Mouse (Mus musculus) activated CD4-positive, CD25-positive, alpha-beta regulatory T cell, adult 4 months (primary cell): ENCODE data around the gene Zfp708. TPM values are rescaled to one million over a fixed set of nuclear protein-coding genes. Genes with fewer than 3 reads are reported as not detected.
"Not testable (repeated sequence)": the region's sequence is repeated elsewhere in the genome, so short reads cannot be mapped to it uniquely, and the experiment has no call there.

Experiments
- ATAC-seq: one replicate; pipeline ENCODE4 v1.8.0; 2017
- polyA plus RNA-seq, 2 experiments: library from polyadenylated mRNA; unstranded; fragments of 100-300 nt; shearing (Covaris generic); gene quantifications; one replicate each; pipeline ENCODE4 v1.2.1; 2017

Gene Zfp708
- 1 to 10 TPM; 4.8 to 5.0 TPM for polyA plus RNA-seq

DNA sequence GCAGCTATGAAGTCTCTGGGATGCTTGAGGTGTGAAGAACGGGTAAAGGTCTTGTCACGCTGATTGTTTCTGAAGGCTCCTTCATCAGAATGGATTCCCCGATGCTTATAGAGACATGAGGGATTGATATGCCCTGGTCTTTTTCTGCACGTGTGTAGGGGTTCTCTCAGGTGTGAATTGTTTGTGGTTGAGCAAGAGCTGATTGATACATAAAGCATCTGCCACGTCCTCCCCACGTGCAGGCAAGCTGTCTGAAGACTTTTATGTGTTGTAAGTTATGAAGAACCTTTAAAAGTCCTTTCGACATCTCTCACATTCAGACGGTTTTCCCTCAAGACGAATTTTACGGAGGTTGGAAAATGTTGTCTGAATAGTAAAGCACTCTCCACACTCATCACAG, at the start of gene Zfp708:
Gene Zfp708, minus strand, starts transcription at position 101 of the 400 bp plus-strand sequence.
- no peak for ATAC-seq

DNA sequence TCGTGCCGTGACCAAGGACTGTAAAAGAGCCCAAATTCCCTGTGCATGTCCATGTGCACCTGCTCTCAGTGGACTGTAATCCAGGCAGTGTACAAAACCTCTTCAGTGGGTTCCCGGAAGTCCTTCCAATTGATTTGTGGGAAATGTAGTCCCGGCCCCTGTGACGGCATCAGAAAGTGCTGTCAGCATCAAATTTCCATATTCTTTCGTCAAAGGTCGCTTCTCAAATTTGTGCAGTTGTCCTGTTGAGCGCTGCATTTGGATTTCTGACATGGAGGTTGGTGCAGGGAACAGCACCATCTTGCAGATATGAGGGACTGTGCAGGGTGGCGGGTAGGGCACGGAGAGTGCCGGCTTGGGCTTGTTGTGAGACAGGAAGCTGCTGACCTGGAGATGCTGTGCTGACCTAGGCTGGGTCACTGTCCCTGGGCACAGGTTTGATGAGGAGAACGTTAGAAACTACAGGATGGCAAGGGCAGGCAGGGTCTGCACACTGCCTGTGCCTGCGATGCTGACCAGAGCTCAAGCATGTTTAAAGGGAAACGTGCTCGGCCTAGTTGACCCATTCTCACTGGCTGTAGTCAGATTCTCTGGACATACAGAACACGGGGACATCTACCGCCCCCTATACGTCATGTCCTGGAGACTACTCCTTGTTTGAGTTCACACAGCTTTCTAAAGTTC, 30.4 kb upstream of the Zfp708 start:
- ATAC-seq = peak; percentile 98

DNA sequence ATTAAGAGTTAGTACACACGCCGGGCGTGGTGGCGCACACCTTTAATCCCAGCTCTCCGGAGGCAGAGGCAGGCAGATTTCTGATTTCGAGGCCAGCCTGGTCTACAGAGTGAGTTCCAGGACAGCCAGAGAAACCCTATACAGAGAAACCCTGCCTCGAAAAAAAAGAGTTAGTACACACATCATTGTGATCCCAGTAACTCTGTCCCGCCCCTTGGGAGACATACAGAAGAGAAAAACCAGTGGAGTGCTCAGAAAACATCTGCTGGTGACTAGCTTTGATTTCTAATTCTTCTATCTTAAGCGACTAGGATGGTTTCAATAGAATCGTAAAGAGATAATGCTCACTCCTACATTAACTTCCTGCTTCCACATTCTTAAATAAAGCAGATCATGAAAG, 29.7 kb upstream of the Zfp708 start:
- ATAC-seq = not testable (repeated sequence)

DNA sequence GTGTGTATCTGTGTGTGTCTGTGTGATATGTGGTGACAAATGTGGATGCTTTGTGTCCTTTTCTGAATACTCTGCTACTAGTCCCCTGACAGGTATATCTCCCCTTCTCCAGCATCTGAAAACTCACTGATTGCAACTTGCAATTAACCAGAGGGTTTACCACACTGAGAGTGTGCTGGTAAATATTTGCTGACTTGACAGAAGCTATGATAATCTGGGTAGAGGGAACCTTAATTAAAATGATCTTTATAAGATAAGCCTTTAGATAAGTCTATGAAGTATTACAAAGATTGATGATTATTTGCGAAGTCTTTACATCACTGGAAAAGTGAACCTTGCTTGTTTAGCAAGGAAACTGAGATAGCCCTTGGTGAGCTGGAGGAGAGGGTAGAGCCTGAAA, 26.7 kb upstream of the Zfp708 start:
- no peak for ATAC-seq

DNA sequence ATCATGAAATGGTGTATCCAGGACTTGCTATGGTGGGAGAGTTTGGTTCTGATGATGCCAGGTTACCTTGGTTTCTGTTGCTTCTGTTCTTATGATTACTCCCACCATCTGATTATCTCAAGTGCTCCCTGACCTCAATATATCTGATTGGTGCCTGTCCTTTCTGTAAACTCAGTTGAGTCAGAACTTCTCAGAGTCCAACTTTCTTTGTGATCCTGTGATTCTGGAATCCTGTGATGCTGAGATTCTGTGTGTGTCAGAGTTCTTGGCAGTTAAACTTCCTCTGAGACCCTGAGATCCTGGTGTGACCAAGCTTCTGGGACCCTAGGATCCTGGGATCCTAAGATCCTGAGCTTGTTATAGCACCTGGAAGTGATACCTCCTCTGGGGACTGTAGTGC, 23.6 kb upstream of the Zfp708 start, which contains the start of gene Zfp759:
Gene Zfp759, plus strand, starts transcription at position 301 of the 400 bp plus-strand sequence.
- ATAC-seq = not testable (repeated sequence)

DNA sequence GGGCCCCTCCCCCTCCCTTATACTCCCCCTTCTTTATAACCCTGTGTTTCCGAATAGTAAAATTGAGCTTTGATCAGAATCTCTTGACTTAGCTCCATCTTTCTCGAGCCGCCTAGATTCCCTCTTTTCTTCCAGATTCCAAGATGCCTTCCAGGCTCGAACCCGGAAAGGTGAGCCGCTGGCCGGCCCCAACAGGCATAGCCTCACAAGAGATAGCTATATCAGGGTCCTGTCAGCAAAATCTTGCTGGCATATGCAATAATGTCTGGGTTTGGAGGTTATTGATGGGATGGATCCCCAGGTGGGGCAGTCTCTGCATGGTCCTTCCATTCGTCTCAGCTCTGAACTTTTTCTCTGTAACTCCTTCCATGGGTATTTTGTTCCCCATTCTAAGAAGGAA, 18.4 kb upstream of the Zfp708 start, which contains the start of gene Rslcan18:
Gene Rslcan18, minus strand, starts transcription at position 101 of the 400 bp plus-strand sequence.
- ATAC-seq = not testable (repeated sequence)

DNA sequence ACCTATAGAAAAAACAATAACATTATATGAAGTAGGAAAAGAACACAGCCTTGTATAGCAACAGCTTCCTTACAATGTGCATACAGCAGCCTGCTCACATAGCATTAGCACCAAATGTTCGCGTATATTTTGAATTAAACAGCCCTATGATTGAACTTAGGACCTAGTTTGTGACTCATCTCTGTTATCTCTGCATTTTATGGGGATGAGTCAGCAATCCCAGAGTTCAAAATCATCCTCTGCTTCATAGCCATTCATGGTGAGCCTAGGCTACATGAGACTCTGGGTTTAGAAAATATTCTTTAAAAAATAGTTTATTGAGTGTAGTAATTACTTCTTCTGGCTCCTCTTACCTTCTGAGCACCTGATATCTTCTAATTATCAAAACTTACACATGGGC, 15.5 kb upstream of the Zfp708 start:
- ATAC-seq = no peak

DNA sequence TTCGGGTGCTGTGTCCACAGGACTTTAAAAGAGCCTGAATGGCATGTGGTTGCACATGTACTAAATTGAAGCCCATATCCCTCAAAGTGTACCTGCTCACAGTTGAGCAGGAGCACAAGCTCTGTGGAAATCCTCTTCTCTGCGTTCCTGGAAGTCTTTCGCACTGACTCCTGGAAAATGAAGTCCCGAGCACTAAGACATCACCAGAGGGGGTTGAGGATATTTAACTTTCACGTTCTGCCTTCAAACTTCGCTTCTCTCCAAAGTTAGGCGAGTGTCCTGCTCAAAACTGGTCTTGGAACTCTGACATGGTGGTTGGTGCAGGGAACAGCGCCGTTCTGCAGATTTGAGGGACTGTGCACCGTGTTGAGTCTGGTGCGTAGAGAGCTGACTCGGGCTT, 14.3 kb upstream of the Zfp708 start:
- no peak for ATAC-seq

DNA sequence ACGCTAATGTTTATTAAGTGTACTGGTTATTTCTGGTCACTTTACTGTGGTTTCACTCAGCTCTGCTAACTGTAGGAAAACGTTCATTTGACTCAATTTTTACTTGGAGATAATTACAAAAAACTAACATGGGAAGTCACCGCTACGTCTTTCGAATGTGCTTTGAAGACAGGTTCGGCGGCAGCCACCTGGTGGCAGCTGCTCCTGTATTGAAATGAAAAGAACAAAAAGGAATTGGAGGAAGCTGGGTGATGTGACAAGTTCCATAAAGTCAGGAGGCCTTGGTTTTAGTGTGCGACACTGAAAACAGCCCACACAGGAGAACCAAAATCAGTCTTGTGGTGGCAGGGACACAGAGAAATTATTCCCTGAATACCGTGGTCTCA, 11.0 kb upstream of the Zfp708 start:
- peak; percentile 73 for ATAC-seq

DNA sequence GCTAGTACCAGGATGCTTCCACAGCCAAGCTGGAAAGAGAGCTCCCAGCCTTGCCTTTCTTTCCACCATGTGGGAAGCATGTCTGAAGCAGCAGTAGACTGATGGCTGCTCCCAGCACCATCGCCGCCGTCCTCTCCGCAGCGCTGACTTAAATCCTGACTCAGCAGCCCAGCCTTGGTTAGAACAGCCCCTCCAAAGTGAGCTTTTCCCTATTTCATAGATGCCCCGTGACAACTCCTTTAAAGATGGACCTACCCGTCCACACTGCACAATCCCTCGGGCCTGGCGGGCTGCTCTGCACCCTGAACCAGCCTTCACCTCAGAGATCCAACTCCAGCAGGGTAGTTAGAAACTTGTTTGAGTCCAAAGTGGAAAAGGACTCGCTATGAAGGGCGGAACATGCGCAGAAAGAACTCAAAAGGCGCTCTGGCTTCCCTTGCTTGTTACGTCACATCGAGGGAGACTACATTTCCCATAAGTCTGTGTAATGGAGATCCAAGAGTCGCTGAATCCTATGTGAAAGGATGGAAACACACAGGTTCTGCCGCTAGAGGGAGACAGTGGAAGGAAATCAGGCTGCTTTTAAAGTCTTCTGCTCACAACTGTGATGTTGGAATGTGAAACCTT, 10.5 kb upstream of the Zfp708 start, which contains the start of gene Gm28557:
Gene Gm28557, minus strand, starts transcription at position 411 of the 627 bp plus-strand sequence.
- peak; percentile 97 for ATAC-seq

DNA sequence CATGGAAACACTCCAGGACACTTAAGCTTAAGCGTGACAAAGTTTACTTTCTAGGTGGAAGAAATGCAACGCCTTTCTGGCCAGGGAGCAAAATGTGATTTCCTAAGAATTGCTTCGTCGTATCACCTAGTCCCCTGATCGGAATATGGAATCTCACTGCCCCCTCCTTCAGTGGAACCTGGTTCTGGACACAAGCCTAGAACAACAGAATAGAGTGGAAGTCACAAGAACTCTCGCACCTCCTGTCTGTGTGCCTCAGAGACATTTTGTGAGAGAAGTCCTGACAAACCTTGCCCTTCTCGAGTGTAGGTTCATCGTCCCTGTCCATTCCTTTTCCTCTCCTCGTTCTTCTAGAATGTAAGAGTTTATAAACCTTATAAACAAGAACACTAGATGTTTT, 9.9 kb upstream of the Zfp708 start:
- ATAC-seq = no peak

DNA sequence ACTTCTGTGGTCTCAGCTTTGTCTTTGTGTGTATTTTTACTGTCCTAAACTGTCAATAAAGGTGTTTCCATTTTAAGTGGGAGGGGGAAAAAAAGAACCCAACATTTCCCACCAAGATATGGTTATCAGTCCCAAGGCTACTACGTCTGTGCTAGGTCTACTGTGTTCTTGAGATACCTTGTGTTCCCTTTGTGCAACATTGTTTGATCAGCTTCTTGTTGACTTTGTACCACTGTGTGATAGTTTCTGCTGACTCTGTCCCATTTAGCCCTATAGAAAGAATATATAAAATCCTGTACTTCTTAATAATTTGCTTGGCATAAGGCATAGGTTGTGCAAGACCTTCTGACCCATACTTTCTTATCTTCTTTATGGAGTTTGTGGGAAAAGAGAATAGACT, 7.6 kb downstream of the Zfp708 start:
- no peak for ATAC-seq

DNA sequence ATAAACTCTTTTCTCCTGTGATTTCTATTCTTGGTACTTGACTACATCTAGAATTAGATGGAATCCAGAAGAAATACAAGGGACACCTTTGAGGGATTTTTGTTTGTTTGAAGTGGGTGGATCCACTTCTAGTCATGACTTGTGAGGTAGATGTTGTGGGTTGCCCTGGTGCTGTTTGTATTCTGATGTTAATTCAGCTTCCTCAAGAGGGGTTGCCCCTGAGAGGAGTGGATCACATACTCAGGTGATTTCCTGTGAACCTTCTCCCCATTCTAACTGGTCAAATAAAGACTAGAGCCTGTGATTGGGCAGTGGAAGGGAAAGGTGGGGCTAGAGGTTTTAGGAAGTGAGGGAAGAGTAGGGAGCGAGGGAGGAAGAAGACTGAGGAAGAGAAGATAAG, 15.8 kb downstream of the Zfp708 start:
- ATAC-seq = no peak

DNA sequence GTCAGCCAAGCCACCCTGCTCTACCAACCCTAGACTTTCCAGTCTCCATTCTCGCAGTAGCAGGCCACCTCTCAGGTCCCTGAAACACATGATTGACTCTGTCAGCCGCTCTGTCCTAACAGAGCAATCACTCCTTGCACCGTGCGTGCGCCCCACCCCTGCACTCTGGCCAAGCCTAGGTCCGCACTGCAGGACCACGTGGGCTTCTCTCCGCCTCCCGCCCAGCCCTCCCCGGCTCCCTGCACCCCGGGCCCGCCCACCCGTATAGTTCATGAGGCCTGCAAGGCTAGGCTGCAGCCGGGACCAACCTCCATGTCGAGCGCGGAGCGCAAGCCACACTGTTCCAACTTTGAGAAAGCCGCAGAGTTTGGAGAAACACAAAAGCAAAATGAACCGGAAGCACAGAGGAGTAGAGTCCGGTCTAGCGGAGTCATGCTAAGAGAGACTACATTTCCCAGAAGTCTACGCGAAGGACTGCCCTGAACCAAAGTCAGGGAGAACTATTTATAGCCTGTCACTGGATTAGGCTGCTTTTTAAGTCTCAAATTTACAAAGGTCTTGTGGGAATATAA, 16.5 kb downstream of the Zfp708 start:
- ATAC-seq = peak; percentile 94

DNA sequence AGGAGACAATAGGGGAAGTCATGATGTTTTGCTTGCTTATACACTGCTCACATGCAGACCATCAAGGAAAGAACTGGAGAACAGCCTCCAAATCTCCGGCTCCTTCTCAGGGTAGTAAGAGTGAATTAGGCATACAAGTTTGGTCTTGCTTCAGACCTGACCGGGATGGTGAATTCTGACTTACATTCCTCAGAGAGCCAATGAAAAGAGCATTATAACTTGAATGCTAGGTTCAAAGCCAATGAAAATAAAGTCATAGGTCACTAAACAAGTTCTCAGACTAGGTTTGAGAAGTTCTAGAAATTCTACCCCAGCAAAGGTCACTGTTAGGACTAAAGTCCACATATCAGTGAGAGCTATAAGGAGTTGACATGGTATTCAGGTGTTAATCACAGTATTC, 20.5 kb downstream of the Zfp708 start:
- no peak for ATAC-seq

DNA sequence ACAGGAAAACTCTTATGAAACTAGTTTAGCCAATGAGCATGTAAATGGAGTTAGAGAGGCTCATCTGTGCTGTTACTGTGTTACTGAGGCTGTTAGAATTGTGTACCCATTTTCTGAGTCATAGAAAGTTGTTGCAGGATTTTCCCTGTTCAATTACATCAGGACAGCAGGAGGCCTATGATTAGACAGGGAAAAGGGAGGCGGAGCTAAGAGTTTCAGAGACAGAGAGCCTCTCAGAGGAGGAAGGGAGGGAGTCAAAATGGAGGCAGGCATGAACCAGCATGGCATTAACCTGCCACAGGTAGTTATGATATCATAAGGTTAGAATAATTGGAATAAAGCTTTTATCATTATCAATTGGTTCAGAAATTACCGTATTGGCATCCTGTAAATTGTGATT, 25.0 kb downstream of the Zfp708 start:
- ATAC-seq = no peak

DNA sequence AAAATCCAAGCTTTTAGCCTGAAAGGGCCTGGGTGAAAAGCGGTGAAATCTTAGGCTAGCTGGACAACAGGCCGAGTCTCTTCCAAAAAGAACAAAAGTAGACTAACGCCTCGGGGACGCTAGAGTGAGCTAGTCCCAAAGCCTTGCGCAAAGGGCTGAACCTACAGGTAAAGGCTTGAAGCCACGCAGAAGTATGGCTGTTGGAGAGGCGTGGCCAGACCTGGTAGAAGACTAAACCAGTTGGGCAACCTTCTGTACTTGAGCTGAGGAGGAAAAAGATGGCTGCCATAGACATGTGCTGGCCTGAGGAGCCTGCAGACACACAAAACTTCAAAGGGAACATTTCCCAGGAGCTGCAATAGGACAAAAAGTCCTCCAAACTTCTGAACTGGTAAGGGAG, 32.4 kb downstream of the Zfp708 start:
- no peak for ATAC-seq

DNA sequence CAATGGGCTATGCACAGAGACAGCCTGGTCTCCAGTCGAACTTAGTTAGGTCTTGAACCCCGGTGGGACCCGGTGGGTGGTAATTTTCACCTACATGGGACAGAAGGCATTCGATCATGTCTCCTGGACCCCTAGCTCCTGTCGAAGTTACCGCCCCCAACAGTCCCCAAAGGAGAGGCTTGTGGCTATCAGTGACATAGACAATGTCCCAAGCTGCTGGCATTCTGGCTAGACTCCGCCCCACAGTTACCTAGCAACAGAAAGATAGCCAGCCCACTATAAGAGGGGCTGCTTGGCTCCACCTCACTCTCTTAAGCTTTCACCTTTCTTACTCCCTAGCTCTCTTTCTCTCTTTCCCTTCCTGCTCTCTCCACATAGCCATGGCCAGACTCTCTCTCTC, 35.3 kb downstream of the Zfp708 start:
- no peak for ATAC-seq

DNA sequence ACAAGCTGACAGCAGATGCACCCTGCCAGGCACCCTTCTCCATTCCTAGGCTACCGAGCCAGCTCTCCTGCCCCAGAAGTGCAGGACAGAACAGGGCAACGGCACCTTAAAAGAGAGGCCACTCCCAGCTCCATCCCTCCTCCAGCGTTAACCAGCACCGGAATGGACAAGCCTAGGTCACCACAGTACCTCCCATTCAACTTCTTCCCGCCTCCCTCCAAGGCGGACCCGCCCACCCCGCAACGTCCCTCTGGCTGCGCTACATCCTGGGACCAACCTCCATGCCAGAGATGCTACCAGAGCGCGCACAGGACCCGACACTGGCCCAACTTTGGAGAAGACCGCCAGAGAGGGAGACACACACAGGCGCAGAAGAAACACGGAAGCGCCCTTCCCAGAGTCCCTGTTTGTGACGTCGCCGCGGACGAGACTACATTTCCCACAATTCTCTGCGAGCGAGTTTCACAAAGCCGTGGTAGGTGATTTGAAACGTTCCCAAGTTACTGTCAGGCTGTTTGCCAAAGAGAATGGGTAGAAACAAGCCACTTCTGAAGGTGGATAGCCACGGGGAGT, 36.9 kb downstream of the Zfp708 start, which contains the start of gene Zfp712:
Gene Zfp712, minus strand, starts transcription at position 385 of the 573 bp plus-strand sequence.
- ATAC-seq = peak; percentile 93

DNA sequence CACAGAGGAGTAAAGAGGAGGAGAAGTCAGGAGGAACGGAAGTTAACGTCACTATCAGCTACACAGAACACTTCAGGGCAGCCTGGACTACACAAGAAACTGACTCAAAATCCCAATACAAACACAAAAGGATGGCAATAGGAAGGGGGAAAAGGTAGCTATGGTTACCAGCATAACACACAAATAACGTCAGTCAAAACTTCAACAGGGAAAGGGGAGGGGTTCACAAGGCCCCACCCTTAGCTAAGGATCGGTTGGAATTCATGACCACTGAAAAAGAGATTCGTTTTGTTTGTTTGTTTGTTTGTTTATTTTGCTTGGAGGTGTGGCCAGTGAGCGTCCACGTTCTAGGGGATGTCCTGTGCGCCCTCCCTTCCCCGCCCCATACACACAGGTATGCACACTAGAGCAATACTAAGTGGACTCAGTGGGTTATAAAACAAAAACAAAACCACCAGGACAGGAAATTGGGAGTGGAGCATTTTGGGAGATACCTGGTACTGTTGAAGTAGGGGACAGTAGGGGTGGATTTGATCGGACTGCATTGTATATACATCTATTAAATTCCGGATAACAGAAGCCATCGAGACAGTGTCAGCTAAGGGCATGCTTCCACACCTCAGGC, 37.5 kb downstream of the Zfp708 start:
- peak; percentile 7 for ATAC-seq
